Mouse (Mus musculus): ENCODE results near the gene Extl1.
"Not testable (repeated sequence)": the region's sequence is repeated elsewhere in the genome, so short reads cannot be mapped to it uniquely, and the experiment has no call there.

Gene Extl1

DNA sequence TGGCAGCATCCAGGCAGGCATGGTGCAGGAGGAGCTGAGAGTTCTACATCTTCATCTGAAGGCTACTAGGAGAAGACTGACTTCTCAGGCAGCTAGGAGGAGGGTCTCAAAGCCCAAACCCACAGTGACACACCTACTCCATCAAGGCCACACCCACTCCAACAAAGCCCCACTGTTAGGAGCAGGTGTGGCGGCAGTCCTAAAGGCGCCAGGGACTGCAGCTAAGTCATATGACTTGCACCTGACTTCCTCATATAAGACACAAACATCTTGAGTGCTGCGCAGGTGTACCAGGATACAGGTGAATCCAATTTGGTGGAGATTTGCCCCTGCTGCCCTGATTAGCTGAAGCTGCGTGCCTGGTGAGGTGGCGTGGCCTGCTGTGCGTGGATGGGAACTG is at the start of gene Extl1:
TSS of gene Extl1 (minus strand) at position 101 of the 400 bp plus-strand sequence.
- not testable (repeated sequence) for DNase-seq (ENCODE audit: low spot score)

DNA sequence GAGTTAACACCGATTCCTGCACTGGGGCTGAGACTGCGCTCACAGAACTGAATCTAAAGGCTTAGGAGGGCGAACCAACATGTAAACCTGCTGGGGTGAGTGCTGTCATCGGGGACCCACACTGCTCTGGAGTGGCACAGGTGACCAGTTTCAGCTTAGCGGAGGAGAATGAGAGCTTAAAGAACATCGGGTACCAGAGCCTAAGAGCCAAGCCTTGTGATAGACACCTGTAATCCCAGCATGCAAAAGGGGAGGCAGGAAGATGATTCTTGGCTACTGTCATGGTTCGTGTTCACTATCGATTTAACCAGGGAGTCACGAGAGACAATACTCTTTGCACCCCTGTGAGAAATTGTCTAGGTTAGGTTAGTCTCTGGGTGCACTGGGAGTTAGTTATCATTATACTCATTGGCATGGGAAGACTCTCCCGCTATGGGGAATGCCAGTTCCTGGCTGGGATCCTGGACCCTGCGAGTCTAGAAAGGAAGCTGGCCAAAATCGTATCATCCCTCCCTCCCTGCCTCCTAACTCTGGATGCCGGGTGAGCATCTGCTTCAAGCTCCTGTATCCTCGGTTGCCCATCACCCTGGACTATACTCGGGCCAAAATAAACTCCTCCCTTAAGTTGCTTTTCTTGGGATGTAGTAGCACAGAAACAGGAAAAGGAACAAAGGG is 49.2 kb upstream of the Extl1 start:
- DNase-seq (ENCODE audit: low spot score) = no peak

DNA sequence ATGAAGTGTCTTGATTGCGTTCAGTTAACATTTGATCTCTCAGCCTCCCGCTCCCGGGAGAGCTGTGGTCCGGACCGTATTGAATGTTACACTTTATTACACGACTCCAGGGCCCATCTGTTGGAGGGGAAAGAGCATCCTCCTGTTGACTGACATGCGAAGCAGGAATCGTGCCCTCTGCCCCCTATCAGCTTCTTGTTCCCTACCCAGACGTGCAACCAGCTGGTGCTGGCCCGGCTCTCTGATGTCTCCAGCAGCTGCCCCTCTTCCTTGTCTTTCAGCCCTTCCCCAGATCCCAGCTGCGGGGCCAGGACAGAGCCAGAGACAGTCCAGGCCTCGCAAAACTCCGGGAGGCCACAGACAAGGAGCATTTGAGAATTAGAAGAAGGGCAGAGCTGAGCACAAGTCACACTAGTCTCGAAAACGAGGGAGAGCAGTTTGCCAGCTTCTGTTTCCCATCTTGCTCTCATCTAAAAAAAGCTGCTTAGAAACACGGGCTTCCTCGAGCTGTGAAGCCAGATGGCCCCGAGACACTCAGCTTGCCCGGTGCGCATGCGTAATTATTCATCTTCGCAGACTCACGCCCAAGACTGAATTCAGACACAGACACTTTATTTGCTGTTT is 46.8 kb upstream of the Extl1 start:
- DNase-seq (ENCODE audit: low spot score) = peak; percentile 60

DNA sequence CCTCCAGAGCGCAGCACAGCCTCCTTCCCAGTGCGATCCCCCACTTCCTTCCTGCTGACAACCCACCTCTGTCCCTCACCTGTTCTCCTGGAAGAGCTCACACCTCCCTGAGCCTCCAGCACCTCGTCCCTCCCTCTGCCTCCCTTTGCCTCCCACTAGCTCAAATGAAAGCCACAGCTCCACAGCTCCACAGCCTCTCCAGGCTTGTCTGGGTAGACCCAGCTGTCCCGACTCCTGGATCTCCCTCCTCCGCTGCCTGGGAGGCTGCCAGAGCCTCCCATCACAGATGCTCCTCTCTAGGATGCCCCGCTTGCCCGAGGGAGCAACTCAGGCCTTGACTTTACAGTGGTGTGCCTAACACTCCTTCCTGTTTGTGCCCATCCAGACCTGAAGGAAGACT is 41.4 kb upstream of the Extl1 start:
- DNase-seq (ENCODE audit: low spot score) = no peak

DNA sequence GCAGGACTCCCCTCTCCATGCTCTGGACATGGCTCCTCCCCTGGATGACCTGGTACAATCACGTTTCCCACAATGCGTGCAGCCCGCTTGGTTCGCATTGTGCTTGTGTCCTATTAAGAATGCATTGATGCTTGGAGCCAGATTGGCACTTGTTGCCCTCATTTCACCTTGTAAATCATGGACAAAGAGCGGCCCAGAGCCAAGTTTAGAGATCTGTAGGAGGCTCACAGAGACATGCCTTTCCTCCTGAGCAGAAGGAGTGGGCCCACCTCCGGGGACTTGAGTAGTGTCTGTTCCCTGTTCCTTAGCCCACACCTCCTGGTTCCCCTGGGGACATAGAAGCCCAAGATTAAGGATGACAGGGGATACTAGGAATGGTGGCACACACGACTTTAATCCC is 40.3 kb upstream of the Extl1 start:
- no peak for DNase-seq (ENCODE audit: low spot score)

DNA sequence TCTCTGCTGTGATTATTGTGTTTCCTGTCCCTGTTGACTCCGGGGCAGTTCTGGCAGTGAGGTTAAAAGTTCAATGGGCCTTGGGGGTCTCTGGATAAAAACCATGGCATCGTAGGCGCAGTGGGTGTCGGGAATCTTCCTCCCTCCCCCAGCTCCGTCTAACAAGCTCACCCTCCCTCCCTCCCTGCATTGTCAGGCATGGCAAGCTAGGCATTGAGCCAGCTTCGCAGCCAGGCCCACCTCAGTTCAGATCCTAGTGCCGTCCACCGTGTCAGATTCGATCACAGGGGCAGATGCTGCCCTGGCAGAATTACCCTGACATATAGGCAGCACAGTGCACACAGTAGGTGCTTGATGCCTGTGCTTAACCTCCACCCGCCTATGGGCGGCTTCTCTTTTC is 38.3 kb upstream of the Extl1 start:
- DNase-seq (ENCODE audit: low spot score) = no peak

DNA sequence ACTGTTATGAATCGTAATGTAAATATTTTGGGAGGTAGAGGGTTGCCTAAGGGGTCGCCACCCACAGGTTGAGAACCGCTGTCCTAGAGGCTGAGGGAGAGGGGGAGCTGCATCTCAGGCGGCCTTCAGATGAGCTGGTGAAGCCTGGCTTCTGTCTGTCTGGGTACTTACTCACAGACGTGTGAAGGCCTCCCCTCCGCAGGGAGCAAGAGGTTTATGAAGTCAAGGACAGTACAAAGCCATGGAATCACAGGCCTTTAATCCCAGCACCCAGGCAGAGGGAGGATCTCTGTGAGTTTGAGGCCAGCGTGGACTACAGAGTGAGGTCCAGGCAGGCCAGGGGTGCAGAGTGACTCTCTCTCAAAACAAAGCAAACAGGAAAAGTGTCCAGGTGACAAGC is 33.5 kb upstream of the Extl1 start:
- DNase-seq (ENCODE audit: low spot score) = no peak

DNA sequence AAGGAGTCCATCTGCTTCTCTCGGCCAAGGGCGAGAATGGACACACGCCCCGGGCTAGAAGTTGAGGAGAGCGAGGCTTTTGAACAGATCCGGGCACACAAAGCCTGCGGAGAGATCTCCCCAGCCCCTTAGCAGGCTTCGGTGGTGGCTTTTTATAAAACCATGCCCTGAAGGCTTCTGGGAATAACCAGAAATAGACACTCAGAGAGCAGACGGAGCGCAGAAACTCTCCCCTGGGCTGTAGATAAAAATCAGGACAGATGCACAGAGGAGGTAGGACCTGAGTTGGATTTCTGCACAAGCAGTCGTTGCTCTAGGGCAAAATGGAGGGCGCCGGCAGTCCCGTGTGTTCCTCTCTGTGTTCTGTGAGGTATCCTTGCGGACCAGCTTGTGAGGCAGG is 33.0 kb upstream of the Extl1 start:
- no peak for DNase-seq (ENCODE audit: low spot score)

DNA sequence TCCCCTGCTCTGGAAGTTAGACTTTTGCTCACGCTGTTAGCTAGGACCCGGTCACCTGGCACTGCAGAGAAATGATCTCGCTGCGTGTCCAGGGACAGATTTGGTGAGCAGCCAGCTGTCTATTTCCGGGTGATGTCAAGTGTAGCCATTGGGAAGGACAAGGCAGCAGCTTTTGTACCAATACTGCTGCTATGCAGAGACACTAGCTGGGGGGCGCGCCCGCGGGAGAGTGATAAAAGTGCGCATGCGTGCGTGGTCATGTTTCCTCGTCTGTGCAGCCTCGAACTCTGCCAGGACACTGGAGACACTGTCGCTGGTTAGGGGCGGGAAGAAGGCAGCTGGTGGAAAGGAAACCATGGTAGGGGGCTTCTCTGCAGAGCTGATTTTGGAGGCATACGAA is 32.5 kb upstream of the Extl1 start:
- no peak for DNase-seq (ENCODE audit: low spot score)

DNA sequence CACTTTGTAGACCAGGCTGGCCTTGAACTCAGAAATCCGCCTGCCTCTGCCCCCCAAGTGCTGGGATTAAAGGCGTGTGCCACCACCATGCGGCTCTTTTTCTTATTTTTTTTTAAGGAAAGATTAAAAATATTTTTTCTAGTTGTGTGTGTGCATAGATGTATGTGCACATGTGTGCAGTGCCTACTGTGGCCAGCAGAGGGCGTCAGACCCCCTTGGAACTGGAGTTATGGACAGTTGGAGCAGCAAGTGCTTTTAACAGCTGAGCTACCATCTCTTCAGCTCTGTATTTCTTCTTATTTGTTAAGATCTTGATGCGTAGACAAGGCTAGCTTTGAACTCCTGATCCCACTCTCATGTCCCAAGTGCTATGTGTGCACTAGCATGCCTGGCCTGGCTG is 25.6 kb upstream of the Extl1 start:
- DNase-seq (ENCODE audit: low spot score) = no peak

DNA sequence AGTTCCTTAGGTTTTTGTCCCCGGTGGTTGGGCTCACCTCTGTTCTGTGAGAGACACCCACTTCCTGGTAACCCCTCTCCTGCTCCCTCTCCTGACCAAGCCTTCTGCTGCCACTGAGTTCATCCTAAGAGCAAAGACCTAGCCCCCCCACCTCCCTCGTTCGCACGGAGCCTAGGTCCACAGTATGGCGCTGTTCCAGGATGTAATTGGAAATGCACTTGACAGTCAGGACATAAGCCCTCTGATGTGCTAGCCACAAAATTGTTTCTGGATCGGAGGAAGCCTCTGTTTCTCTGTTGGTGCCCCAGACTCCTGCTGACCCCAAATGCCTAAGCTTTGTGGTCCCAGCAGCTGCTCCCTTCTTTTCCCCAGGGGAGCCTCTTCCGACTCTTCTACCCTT is 20.1 kb upstream of the Extl1 start:
- no peak for DNase-seq (ENCODE audit: low spot score)

DNA sequence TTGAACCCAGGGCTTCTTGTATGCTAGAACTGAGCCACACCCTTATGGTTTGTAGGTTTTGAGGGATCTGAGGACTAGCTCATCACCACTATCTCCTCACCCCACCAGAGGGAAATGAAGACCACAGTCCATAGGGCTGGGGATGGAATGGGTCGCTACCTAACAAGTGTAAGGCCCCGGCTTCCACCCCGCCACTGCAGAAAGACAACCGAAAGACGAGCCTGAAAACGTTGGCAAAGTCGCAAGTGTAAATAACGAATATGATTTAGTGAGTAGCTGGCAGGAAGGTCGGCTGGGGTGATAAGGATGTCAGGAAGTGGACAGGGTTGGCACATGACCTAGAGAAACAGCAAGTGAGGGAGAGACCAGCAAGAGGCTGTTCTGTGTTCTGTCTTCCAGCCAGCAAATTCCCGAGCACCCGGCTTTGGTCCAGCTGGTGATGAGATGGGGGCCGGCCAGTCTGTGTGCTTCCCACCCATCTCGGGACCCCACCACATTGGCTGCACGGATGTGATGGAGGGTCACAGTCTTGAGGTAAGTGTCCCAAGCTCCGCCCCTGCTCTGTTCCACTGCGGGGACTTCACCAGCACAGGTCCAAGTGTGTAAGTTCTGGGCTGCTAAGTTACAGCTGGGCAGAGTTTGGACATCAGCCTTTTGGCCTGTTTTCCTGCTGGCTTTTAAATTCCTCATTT is 19.1 kb upstream of the Extl1 start:
- no peak for DNase-seq (ENCODE audit: low spot score)

DNA sequence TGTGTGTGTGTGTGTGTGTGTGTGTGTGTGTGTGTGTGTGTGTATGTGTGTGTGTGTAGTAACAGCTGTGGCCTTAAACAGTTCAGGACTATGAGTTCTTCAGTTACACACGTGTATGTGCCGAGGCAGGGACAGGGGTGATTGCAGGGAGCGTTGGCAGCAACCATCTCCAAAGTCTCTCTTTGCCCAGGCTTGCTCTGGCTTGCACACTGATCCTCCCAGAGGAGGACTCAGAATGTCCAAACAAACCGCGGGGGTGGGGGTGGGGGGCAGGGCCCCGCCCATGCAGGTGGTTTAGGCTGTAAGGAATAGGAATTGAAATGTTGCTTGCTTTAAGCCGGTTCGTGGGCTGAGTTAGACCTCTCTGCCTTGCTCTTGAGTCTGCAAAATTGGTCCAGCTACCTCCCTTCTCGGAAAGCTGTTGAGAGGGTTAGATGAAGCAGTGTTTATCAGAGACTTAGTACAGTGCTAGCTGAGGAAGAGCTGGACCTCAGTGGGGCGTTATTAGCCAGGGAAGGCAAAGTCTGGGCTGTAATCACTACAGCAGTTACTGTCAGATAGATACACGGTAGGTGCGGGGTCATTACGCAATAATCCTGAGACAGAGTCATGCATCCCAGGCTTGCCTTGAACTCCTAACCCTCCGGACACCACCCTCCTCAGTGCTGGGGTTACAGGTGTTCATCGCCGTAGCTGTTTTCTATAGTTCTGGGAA is 18.4 kb upstream of the Extl1 start:
- DNase-seq (ENCODE audit: low spot score) = no peak

DNA sequence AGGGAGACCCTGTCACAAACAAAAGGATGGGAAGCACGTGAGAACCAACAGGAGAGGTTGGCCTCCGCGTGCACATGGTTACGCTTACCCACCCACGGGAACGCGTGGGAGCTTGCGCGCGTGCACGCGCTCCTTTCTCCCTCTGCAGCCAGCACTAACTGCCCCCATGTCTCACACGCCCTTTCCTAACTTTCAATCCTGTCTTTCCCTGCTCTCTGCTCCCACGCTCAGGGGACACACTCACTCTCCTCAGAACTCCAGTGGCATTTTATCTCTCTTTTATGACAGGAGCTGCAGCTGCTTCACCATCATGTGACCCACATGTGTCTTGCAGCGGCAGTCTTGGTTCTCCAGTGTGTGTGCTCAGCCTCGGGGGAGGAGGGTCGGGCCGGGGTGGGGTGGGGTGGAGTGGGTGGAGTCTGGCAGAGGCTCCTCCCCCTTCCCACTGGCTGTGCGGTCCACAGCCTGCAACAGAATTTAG is 17.6 kb upstream of the Extl1 start:
- peak; percentile 73 for DNase-seq (ENCODE audit: low spot score)

DNA sequence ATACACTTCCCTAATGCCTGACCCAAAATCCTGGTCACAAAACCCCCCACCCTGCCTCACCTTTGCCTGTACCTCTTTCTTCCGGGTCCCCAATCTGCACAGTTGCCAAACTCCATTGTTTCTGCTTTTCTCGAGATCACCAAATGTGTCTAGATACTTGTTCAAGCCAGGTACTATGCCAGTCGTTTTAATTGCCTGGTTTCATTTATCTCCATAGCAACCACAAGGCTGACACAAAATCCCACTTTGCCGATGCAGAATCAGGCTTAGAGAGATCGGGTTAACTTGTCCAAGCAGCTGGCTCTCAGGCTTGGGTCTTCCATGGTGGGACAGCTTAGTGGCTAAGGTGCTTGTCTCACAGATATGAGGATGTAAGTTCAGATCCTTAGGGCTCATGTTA is 16.6 kb upstream of the Extl1 start:
- no peak for DNase-seq (ENCODE audit: low spot score)

DNA sequence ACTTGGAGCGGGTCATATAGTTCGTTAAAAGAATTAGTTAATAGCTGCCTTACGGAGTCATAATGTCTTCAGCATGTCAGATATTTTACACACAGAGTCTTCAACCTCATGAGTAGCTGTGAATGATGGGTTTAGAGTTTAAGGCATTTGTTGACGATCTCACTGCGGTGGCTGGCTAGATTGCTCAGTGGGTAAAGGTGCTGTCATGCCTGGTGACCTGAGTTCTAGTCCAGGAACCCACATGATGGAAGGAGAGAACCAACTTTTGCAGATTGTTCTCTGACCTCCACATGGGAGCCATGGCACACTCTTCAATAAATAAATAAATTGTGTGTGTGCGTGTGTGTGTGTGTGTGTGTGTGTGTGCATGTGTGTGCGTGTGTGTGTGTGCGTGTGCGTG is 14.1 kb upstream of the Extl1 start:
- no peak for DNase-seq (ENCODE audit: low spot score)

DNA sequence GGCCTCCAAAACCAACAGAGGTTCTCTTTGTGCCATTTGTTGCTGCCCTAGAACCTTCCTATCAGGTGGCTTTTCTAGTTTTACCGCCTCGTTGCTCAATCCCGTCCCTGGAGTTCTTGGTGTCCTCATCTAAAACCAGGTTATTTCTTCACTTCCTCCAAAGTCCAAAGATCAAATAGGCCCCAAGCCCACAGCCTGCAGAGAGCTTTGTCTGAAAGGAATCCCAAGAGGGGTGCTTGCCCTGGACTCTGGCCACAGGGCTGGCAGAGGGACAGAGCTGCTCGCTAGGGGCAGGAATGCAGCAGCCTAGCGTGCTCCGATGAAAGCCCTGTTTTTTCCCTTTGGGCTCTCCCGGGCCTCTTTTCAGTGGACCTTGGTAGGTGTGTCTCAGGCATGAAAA is 13.5 kb upstream of the Extl1 start:
- DNase-seq (ENCODE audit: low spot score) = no peak

DNA sequence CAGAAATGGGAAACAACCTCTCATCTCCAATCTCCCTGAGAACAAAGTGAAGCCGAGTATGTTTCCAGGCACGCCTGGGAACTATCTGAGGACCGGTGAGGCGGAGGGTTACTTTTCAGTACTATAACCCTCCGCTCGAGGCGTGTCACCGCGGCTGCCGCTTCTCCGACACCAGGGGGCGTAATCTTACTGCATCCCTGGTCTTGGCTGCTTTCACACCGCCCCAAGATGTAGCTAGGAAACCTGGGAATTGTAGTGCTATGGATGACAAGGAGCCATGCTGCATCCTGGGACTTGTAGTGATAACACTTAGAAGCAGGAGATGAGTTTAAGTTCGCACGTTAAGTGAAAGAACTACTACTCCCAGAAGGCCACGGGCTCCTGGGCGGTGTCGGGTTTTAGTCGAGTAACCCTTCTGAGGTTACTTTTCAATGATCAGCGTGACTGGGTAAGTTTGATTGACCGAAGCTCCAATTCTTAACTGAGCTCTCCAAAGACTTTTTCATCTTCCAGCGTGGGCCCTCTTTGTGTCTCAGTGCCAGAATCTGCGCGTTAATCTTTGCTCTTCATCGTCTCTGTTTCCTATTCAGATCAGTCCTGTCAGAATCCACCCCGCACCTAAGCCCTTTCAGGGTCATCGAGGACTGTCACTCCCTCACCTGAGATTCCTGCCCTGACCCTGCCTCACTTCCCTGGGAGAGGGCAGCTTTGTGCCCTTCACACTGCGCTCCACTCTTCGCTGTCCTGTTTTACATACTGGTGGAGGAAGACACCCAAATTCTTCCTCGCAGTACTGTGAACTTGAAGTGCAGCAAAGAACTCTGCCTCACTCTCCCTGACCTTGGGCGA is 12.6 kb upstream of the Extl1 start, which contains the start of gene Pafah2:
TSS of gene Pafah2 (plus strand) at position 344 of the 849 bp plus-strand sequence.
- peak; percentile 99 for DNase-seq (ENCODE audit: low spot score)

DNA sequence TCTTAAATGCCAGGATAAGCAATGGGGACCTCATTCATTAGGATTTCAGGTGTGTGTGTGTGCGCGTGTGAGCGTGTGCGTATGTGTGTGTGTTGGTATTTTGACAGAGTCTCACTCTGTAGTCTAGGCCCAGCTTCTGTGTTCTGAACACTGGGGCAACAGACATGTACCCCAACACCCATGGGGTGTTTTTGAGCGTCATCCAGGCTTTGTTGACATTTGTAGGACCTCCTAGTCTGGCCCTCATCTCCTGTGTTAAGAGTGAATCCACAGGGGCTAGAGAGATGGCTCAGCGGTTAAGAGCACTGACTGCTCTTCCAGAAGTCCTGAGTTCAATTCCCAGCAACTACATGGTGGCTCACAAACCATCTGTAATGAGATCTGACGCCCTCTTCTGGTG is 11.5 kb upstream of the Extl1 start:
- no peak for DNase-seq (ENCODE audit: low spot score)

DNA sequence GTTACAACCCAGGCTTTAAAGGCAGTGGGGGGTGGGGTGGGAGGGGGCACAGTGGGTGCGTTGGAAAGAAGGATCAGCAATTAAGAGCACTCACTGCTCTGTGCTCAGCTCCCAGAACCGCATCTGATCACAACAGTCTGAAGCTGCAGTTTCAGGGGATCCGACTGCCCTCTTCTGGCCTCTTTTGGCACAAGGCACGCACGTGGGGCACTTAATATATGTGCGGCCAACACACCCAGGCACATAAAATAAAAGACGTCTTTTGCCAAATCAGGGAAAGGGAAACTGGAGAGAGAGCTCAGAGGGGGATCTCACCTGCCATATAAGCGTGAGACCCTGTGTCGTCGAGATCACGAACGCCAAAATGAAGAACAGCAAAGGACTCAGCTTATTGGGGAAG is 9.4 kb upstream of the Extl1 start:
- peak; percentile 53 for DNase-seq (ENCODE audit: low spot score)

DNA sequence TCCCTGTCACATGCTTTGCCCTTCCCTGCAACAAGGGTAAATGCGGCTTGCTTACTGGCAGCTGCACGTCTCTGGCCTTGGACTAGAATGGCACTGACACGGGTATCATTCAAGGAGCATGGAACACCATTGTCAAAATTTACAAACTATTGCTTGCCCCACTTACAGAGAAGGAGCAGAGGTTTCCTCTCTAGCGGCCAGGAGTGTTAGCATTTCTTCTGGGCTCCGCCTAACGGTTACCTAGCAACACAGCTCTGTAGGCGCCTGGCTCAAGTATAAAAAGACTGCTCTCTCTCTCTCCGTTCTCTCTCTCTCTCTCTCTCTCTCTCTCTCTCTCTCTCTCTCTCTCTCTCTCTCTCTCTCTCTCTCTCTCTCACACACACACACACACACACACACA is 8.9 kb upstream of the Extl1 start:
- DNase-seq (ENCODE audit: low spot score) = peak; percentile 53

DNA sequence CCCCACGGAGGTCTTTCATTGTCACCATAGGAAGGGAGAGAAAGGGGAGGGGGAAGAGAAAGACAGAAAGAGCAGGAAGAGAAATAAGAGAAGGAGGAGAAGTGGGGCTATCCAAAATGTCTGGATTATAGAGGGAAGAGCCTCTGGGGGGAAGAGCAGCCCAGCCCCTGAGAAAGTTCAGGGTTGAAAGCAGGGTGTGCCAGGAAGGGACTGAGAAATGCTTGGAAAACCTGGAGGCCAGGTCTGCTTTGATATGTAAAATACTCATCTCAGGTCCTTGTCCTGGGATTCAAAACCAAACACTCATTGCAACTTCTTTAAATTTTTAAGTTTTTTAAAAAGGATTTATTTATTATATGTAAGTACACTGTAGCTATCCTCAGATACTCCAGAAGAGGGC is 8.0 kb upstream of the Extl1 start:
- DNase-seq (ENCODE audit: low spot score) = no peak
